Mouse (Mus musculus) heart, adult 8-10 months (tissue): ENCODE data around the gene Leng9. TPM values are rescaled to one million over a fixed set of nuclear protein-coding genes. Genes with fewer than 3 reads are reported as not detected.

ENCODE experiments used
- DNase-seq: peaks from one replicate; pipeline ENCODE4 v3.0.0; 2022; ENCODE audit warnings: low spot score
- total RNA-seq, 4 experiments: library from RNA; stranded (reverse); gene quantifications; 2 replicates each; pipeline ENCODE4 v1.2.4; 2022

The Leng9 gene
- total RNA-seq, 4 experiments from 2014 or later, result 2.8 to 3.7 (median 3.6) TPM

DNA sequence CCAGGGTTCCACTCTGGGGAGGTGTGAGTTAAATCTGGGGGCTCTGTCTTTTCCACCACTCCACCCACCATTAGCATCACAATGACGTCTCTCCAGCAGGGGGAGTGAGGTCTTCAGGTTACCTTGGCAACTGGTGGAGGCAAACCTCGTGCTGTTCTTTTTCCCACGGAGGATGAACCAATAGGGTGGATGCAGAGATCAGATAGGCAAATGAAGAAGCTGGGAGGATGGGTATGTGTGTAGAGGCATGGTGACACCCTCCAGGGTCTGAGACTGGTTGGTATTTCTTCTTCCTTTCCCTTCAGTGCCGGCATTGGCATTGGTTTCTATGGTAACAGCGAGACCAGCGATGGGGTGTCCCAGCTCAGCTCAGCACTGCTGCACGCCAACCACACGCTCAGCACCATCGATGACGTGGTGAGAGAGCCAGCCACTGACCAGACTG, 25.8 kb downstream of the Leng9 start:
- no peak for DNase-seq

DNA sequence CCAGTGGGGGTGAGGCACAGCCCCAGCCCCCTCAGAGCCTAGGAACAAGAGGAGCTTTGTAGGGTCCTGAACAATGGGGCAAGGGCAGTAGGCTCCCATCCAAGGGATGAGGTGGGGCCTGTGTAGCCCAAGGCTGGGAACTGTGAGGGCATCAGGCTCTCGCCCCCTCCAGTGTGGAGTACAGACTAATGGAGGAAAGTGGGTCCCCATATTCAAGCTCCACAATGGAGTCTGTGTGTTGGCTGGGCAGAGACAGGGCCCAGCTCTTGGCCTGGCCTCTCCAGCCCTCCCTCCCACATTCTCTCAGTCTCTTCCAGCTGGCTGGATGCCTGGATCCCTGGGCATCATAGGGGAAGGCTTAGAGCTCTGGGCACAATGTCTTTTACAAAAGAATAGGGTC, 26.4 kb downstream of the Leng9 start:
- no peak for DNase-seq

DNA sequence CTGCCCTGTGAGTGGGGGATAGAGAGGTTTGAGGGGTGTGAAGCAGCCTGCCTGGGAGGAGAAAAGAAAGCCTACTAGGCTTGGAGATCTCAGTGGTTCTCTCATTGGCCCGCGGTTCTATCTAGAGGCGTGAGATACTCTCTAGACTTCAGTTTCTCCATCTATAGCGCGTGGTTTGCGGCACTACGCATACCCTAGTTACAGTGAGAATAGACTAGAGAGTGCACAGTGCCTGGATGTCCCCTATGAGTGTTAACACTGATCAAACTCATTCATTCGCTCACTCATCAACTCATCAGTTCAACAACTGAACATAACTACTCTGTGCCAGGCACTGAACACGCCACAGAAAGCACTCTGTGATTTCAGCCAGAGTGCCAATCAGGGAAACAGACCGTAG, 27.4 kb downstream of the Leng9 start:
- no peak for DNase-seq

- DNase-seq, result no peak
These were observed 28.0 kb downstream of the Leng9 start for GRCm38 (mm10) chr7:4122076-4122768.

GRCm38 (mm10) chr7:4119976-4120921, 29.9 kb downstream of the Leng9 start:
- DNase-seq, result no peak

DNA sequence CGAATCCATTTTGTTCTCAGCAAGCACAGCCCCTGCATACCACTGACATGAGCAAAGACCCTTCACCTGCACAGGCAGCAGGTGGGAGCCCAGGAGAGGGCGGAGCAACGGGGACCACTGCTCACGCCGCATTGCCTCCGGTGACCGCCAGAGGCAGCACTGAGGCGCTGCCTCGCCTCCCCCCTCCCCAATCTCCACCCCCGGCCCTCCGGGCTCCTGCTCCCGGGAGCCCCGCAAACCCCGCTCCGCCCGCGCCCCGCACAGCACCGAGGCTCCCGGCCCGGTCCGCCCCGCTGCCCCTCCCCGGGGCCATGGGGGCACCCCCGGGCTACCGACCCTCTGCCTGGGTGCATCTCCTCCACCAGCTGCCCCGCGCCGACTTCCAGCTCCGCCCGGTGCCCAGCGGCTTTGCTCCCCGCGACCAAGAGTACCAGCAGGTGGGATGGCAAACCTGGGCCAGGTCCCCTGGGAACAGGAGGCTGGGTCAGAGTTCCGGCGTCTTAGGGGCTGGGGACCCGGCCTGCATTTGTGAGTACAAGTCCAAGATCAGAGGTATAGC, 30.8 kb downstream of the Leng9 start, which contains the start of gene Ttyh1:
TSS of gene Ttyh1 (plus strand) at position 65 of the 559 bp plus-strand sequence.
- DNase-seq, result no peak

DNA sequence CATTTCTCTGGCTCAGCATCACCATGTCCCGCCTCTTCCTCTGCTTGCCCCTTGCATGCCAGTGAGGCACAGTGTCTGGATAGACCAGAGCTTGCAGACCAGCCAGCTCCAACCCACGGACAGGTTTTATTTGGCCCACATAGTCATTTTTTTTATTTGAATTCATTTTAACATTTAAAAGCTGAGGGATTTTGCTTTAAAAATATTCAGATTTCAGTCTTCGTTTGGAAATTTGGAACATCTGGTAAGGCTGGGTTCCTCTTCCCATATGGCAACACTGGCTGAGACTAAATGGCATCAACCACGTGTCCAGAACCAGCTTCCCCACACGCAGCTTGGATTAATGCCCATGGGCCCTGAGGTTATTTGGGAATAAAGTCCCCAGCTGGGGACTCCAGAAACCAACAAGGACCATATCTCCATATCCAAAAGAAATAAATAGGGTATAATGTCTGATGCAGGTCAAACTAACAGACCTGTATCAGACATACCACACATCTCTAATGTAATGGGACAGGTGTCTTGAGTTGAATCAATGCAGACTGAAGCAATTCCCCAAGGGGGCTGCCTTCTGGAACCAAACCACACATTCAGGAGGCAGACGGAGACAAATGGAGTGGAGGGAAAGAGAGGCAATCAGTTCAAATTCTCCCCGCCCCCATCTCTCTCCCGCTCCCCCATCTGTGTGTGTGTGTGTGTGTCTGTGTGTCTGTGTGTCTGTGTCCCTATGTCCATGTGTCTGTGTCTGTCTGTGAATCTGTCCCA, 32.9 kb downstream of the Leng9 start:
- DNase-seq, result no peak

GRCm38 (mm10) chr7:4111766-4112165, 38.4 kb downstream of the Leng9 start:
- DNase-seq, result peak; percentile 30

DNA sequence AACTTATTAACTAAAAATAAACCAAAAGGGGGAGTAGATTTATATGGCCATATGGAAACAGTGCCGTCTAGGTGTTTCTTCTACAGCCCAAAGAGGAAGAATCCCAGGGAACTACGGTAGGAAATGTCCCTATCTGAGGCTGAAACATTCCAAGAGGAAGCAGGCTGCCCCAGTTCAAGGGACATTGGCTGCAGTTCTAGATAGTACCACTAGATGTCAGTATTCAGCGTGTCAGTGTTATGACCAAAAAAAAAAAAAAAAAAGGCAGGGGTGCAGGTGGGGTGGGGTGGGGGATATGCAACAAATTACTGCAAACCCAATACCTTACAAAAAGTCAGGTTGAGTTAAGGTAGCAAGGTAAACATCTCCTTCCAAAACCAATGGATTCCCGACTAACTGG, 46.8 kb downstream of the Leng9 start:
- DNase-seq, result peak; percentile 54

GRCm38 (mm10) chr7:4101144-4101543, 49.0 kb downstream of the Leng9 start:
- no peak for DNase-seq

- no peak for DNase-seq
These were observed 51.3 kb downstream of the Leng9 start for GRCm38 (mm10) chr7:4098832-4099231.

- no peak for DNase-seq
These were observed 51.9 kb downstream of the Leng9 start for GRCm38 (mm10) chr7:4098301-4098700.

Other genes with a start within 250 kb of the Leng9 start
- under 1 TPM in 2 of 4 experiments, not detected in 2; 0.24 to 0.63 TPM for gene Lilra6, start 234.9 kb downstream of the Leng9 start, total RNA-seq
- 1 to 10 TPM in 3 of 4 experiments, under 1 TPM in 1; 0.84 to 2.0 (median 1.7) TPM for gene Lair1, start 87.2 kb downstream of the Leng9 start, total RNA-seq
- 1 to 10 TPM in 2 of 4 experiments, under 1 TPM in 2; 0.79 to 1.7 (median 0.95) TPM for gene Ttyh1, start 31.0 kb downstream of the Leng9 start, total RNA-seq
- gene Leng8, start 13.3 kb downstream of the Leng9 start, total RNA-seq, result 10 to 100 TPM; 27.1 to 49.5 (median 38.6) TPM
- gene Cdc42ep5, start 14.5 kb upstream of the Leng9 start, total RNA-seq, result 1 to 10 TPM; 3.8 to 7.5 (median 4.6) TPM
- gene Lilra5, start 87.4 kb upstream of the Leng9 start, total RNA-seq, result 1 to 10 TPM in 2 of 4 experiments, under 1 TPM in 2; 0.82 to 1.4 (median 1.1) TPM
- gene Ncr1, start 187.3 kb upstream of the Leng9 start, total RNA-seq, result under 1 TPM in 1 of 4 experiments, not detected in 3; 0.23 TPM
- 1 to 10 TPM in 1 of 4 experiments, under 1 TPM in 3; 0.44 to 1.1 (median 0.73) TPM for gene Gp6, start 247.4 kb upstream of the Leng9 start, total RNA-seq